Mouse (Mus musculus): ENCODE measurements around the gene Tead1.

The Tead1 gene

DNA sequence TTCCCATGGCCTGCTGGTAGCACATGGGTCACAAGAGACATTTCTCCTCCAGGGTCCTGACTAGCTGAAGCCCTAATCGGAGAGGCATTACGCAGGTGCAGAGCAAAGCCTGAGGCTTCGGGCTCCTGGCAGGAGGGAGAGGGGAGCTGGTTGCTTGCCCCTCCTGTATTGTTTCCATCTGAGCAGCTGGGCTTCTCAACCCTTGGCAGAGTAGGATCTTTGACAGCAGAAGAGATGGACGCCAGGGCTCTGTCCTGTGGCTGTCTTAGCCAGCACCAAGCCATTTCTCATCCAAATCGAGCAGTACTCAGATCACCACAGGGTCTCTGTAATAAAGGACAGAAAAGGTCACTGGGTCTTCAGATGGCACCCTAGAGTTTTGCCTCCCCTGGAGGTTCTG is 97.6 kb downstream of the Tead1 start:
- no peak for DNase-seq (ENCODE audit: low spot score in 2 of 2)

DNA sequence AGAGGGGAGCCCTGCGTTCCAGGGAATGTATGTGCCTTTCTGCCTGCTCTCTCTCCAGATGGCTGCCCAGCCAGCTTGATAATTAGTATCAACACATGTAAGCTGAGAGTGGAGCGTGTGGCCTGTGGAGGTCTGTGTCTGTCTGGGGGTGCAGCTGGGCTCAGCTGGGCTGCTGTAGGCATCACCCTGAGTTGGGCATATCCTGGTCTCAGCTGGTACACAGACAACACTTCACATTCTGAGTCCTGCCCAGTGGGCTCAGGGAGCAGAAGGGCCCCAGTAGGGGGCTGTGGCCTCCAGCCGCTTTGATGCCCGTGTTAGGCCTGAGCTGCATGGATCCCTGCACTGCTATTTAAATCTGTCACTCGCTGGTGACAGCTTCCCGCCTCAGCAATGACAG is 100.5 kb downstream of the Tead1 start:
- no peak for DNase-seq (ENCODE audit: low spot score in 2 of 2)

DNA sequence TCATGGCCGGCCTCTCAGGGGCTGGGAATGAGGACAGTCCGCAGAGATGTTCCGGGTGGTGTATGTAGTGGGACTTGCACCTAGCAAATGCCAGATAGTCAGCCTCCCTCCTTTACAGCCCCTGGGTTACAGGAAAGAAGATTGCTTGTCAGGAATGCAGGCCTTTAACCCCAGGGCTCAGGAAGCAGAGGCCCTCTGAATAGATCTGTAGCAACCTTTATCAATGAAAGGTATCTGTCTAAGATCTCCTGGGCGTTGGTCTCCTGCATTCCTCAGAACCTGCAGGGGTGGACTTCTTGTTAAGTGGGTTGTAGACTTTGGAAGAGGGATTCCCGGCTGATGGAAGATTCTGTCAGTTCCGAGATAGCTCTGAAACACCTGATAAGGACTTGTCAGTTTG is 101.8 kb downstream of the Tead1 start:
- DNase-seq (ENCODE audit: low spot score in 2 of 2): no peak

DNA sequence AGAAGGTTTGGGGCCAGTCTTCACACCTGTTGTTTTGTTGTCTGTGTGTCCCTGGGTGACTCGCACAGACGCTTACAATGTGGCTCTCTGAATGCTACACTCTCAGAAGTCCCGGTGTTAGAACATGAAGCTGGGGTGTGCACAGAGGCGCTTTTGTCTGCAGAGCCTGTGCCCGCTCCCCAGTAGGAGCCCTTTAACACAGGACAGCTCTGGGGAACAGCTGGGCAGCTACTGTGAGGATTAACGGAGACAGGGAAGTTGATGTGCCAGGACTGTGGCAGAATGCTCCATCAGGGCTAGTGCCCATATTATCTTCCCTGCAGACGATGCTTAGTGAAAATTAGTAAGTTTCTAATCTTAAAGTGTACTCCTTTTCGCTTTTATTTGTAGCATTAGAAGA is 102.9 kb downstream of the Tead1 start:
- no peak for DNase-seq (ENCODE audit: low spot score in 2 of 2)

DNA sequence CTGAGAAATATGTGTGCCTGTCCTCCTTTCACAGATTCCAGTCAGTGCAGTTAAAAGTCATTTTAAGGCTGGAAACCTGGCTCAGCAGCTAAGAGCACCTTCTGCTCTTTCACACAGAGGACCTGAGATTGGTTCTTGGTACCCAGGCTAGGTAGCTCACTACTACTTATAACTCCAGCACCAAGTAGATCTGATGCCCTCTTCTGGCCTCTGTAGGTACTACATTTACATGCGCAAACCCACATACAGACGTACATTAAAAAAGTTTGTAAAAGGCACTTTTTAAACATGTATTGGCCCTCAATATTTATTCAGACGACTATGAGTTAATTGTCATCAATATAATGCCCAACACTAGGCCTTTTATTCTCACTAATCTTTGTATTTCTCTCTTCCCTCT is 105.2 kb downstream of the Tead1 start:
- no peak for DNase-seq (ENCODE audit: low spot score in 2 of 2)

DNA sequence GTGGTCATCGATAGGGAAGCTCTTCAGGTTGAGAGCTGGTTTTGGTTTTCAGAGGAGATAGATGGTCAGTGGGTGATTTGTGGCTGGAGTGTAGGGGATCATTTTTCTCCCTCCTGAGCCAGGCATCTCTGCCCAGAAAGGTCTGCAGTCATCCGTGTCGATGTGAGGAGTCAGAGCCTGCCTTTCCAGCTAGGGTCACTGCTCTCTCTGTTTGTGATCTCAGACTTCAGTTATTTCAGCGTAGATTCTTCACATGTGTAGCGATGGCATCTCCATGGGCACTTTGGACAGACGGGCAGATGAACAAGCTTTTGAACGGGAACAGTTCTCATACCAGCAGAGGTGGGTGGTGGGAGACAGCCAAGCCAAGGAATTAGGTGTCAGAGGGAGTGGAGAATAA is 106.2 kb downstream of the Tead1 start:
- DNase-seq (ENCODE audit: low spot score in 2 of 2): no peak

DNA sequence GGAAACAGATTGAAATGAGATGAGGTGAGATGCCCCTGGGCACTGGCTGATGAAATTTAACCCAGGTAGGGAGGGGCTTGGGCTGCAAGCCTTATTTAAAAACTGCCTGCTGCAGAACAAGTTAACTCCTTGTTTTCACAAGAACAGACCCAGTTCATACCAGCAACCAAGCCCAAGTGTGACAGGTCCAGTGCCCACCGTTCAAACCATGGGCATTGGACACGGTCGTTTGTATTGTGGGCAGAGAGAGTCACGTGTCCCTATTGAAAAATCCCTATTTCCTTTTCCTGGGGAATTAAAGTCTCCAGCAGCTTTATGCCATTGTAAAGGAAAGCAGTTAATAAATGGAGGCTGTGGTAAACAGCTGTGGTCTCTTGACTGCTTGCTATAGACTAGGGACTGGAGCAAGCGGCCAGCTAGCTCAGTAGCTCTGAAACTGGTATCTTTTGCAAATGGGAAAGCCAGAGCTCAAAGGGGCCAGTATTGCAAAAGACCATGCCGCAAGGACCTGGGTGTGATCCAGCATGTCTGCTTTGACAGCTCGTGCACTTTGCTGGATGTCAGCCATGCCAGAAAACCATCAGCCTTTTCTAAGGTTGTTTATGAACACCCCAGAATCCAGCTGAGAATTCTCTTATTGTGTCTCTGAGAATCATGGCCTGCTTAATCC is 107.6 kb downstream of the Tead1 start:
- DNase-seq (ENCODE audit: low spot score in 2 of 2): no peak

DNA sequence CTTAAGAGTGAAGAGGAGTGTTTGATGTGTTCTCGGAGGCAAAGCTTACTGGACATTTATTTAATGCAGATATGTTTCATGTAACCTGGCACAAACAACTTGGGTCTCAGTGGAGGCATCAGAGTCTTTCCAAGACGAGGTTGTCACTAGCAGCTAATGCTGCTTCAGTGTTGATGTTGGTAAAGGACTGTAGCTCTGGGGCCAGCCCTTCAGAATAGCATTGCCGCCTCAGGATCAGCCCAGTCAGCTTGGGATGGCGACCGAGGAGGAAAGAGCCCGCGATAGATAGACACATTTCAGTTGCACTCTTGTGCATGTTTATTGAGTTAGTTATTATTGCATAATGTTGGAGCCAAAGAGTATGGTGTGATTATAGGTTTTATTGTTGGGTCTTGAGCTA is 108.2 kb downstream of the Tead1 start:
- DNase-seq (ENCODE audit: low spot score in 2 of 2): no peak

DNA sequence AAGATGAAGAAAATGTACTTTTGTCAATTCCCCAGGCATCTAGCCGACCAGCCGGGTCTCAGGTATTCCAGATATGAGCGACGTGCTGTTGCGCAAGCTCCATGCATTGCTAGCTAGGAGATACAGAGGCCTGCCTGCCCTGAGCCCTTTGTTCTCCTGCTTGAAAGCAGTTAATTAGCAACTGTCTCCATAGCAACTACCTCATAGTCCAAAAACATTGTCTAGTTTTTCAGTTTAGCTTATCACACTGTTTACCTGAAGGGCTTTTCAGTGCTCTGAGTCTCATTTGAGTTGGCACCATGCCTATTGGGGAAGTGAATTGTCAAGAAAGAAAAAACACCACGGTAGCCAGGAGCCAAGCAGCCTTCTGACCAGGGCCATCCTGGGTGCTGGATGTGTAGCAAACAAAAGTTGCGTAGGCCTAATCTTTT is 109.2 kb downstream of the Tead1 start:
- no peak for DNase-seq (ENCODE audit: low spot score in 2 of 2)

DNA sequence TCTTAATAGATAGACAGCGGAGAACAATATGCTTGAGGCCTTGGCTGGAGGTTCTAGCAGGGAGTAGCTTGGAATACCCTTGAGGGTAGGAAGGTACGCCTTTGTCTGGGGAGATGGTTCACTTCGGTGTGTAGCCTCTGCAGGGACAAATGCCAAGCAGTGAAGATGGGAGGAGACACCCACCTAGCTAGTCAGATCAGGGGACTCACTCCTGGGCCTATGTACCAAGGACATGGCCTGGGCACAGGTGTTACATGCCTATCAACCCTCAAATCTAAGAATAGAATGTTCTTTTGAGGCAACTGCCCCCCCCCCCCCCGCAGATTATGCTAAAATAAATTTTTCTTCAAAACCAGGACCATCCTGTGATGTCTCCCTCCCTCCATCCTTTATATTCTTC is 110.6 kb downstream of the Tead1 start:
- no peak for DNase-seq (ENCODE audit: low spot score in 2 of 2)

- no peak for DNase-seq (ENCODE audit: low spot score in 2 of 2)
Observed at GRCm38 (mm10) chr7:112790334-112790733, 111.2 kb downstream of the Tead1 start.

- DNase-seq (ENCODE audit: low spot score in 2 of 2): no peak
Observed at GRCm38 (mm10) chr7:112792679-112793078, 113.6 kb downstream of the Tead1 start.

GRCm38 (mm10) chr7:112793903-112794302 is 114.8 kb downstream of the Tead1 start:
- DNase-seq (ENCODE audit: low spot score in 2 of 2): no peak

- DNase-seq (ENCODE audit: low spot score in 2 of 2): no peak
Observed at GRCm38 (mm10) chr7:112794481-112794880, 115.4 kb downstream of the Tead1 start.

DNA sequence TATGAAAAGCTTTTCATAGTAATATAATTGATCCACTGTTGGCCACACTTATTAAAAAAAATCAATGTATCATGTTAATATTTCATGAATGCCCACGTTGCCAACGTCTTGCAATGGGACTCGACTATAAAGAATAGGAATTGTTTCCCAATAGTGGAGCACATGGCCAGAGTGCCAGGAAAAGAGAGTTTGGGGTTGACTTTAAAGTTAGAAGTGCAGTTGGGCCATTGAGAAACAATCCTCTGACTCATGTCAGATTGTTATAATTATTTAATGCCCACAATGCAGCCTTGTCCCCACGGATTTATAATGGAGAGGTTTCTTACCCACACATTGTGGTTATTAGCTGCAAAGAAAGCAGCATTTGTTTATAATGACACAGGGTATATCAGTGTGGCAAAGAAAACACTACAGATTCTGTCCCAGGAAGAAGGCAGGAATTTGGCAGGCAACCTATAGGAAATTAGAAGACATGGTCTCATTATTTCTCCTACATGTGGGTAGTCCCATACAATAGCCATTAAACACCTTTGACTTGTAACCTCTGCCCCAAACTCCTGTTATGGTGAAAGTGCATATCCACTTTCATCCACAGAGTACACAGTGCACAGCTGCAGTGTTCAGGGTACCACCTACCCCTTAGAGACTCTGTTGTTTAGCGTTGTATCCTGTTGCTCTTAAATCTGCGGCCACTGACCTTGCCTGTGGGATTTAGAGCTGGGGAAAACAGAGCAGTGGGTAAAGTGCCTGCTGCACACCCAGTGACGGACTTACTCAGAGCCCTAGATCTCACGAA is 118.6 kb downstream of the Tead1 start:
- no peak for DNase-seq (ENCODE audit: low spot score in 2 of 2)

DNA sequence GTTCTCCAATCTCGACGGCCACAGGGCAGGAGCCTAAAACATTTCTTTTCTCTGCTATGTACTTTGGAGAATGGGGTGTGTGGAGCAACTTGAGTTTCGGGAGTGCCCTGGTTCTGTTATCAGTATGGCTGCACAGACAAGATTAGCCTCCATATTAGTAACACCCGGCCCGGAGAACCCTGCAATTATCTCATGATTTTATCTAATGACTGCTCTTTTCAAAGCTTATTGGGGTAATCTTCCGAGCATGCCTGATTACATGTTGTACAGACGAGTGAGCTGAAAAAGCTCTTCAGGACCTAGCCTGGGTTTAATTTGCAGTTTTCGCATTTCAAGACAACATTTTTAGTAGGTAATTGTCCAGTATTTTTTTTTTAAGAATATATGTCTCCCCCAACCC is 122.6 kb downstream of the Tead1 start:
- DNase-seq (ENCODE audit: low spot score in 2 of 2): no peak

DNA sequence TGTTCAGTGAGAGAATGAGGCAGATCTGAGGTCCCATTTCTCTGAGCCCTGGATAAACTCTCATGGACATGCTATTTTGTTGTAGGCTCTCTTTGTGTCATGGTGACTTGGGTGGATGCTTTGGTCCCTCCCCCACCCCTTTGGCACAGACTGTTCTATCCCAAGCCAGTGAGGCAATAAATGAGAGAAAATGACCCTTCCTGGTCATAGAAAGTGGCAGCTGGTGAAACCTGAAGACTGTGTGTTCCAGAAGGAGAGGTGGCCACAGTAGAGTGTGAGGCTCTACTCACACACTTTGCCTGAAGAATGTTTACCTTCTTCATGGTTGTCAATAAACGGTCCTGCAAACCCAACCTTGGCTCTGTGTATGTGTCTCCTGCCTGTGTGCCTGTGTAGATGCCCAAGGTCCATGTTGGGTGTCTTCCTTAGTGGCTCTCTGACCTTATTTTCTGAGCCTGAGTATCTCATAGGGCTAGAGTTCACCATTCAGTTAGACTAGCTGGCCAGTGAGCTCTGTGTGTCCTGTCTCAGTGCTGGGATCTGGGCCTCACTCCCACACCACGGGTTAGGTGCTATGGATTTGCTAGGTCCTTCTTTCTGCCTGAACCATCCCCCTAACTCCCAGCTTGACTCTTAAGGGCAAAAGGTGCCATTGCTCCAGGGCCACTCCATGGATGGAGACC is 127.7 kb downstream of the Tead1 start:
- no peak for DNase-seq (ENCODE audit: low spot score in 2 of 2)

- DNase-seq (ENCODE audit: low spot score in 2 of 2): no peak
Observed at GRCm38 (mm10) chr7:112807401-112807751, 128.3 kb downstream of the Tead1 start.

DNA sequence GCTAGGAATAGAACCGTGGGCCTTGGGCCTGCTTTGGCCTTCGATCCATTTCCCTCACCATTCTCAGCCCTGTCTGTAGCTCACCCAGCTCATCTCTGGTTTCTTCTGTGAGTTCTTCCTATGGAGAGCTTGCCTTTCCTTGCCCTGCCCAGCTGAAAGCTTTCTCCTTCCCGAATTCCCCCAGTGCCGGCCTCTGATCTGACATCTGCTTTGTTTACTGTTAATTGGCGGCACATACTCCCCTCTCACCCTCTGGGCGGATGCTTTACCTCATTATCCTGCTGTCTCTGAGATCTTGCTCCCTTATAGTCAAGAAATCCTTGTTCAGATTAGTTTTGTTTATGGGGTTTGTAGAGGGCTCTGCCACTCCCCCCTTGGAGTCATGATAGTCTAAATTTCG is 131.6 kb downstream of the Tead1 start:
- DNase-seq (ENCODE audit: low spot score in 2 of 2): no peak

DNA sequence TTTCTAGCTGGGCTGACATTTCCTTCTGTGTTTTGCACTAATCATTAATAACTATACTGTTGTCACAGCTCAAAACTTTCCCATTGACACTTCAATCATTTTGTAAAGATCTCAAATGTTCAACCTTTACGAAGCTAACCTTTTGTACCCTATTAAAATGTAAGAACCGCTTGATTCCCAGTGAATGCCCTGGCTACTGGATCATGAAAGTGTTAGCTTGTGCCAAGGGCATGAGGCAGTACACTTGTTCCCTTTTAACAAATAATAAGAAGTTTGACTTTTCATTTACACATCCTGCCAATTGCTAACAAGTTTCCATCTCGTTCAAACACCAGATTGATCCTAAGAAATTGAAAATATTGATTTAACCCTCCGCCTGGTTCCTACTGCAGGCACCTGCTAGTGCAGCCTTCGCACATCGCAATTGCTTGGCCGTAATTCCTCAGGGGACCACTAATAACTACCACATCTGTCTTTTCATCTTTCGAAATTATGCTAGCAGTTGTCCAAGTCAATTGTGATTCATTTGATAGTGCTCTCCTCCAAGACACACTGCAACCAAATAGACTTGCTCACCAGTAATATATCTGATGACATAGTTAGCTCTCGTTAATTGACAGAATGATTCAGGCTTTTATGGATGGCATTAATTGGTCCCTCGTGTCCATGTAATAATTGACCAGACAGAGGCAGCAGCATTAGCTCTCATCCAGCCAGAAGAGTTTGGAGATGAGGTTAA is 133.1 kb downstream of the Tead1 start:
- no peak for DNase-seq (ENCODE audit: low spot score in 2 of 2)

DNA sequence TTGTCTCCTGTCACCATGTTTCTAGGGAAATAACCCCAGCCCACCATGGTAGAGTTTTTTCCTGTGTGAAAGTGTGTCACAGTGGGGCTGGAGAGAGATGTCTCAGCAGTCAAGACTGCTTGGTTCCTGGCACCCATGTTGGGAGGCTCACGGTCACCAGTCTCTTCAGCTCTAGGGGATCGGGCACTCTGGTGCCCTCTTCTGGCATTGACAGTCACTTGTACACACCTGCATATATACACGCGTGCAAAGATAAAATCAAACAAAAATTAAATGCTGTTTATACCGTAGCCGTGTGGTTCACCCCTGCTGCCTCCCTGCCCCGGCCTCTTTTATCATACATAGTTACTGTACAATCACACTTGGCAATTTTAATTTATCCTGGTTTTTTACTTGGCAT is 134.0 kb downstream of the Tead1 start:
- no peak for DNase-seq (ENCODE audit: low spot score in 2 of 2)

DNA sequence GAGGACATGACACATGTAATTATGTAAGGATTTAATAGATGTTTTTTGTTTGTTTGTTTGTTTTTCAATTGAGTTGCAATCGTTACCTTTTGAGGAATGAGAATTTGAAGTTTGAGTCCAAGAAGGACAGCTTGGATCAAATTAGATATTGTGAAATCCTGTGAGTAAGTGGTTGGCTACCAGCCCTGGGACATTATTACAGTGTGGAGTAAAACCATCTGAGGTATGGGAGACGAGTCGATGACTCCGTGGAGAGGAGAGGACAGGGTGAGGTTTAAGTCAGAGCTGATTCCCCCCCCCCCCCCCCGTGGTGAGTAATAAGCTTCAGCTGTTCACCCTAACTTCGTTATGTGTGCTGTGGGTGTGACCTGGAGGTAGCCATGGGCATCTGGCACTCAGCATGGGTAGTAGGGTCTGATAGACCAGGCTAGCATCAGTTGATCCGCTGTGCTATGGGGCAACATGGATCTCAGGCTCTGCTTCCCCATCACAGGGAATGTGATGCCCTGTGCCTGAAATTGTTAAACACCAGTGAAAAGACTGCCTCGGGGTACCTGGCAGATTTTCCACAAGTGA is 134.7 kb downstream of the Tead1 start:
- DNase-seq (ENCODE audit: low spot score in 2 of 2): no peak

Measured in spleen, postnatal 4 days (tissue).